Mouse (Mus musculus) natural killer cell, adult 2 months (primary cell): ENCODE results near the gene Wnt2.

Experiments used
- DNase-seq, 2 experiments: peaks; one replicate each; pipeline ENCODE4 v3.0.0; 2022; ENCODE audit warnings: low spot score in 2 of 2

Gene Wnt2

DNA sequence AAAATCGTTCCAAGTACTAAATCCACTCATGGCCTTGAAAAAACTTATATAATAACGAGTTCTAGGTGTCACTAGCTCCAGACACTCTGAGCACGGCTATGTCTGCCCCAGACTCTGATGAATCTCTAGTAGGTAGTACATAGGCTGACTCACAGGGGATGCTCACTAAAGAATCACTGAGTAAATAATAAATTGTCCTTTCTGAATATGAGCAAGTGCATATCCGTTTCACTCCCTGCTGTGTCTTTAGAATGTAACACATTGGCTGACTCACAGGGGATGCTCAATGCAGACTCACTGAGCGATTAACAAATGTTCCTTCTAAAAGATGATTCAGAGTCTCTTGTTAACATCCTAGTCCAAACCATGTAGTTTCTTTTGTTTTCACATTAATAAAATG lies 52.1 kb downstream of the Wnt2 start:
- no peak for DNase-seq

DNA sequence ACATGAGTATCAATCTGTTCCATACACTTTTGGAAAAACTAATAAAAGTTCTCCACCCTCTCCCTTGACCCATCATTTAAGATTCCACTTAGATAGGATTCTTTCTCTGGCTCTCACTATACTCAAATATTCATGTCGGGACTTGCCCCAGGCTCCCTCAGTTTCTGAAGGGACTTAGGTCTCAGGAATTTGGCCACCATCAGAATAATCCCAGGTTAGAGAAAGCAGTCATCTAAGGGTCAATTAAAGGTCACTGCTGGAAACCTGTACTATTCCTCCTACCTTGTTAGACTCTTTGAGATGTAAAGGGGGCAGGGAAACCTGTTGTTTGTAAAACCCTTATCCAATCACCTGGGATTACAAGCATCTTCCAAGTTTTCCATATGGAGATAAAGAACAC lies 53.2 kb downstream of the Wnt2 start:
- DNase-seq, result no peak

DNA sequence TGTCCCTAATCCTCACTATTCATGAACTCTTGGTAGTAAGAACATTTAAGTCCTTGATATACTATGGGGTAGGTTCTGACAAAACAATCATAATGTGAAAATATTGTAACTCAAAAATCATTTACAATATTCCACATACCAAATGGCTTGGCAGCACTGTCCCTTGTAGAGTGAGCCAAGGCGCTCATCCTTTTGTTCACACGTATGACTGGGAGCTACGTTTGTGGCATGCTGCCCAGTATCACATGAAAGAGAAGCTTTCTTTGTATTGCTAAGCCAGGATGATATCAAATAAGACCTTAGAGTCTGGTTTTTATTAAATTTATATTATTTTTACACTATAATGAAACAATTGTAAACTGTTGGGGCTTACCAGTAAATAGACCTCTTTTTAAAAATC lies 56.0 kb downstream of the Wnt2 start:
- no peak for DNase-seq

DNA sequence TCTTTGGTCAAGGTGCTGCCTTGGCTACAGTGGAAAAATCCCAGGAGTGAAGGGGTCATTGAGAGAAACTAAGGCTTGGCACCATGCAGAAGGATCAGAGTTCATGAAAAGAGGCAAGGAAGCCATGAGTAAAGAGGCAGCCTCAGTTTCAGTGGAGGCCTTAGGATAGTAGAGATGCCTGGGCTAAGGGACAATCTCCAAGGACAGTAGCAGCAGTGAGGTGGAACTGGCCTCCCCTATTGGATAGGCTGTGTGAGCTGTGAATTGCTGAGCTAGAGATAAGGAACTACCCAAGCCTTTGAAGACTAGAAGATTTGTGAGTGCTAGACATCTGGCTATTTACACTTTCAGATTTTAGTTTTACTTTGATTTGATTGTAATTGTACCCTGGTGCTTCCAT lies 59.0 kb downstream of the Wnt2 start:
- no peak for DNase-seq

DNA sequence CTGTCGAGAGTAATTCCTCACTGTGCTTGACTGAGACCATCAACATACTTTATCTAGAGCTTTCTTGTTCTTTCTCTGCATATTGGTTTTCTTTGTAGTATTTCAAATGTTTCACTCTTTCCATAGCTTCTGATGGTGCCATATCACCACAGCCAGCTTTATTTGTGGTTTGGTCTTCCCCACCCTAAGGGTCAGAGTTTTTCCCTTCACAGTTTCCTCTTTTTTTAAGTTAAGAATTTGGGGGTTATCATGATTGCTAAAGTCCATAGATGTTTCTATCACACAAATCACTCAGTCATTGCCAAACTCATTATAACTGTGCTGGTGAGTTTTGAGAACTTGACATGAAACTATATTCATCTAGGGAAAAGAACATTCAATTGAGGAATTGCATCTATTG lies 60.6 kb downstream of the Wnt2 start:
- DNase-seq, result no peak

DNA sequence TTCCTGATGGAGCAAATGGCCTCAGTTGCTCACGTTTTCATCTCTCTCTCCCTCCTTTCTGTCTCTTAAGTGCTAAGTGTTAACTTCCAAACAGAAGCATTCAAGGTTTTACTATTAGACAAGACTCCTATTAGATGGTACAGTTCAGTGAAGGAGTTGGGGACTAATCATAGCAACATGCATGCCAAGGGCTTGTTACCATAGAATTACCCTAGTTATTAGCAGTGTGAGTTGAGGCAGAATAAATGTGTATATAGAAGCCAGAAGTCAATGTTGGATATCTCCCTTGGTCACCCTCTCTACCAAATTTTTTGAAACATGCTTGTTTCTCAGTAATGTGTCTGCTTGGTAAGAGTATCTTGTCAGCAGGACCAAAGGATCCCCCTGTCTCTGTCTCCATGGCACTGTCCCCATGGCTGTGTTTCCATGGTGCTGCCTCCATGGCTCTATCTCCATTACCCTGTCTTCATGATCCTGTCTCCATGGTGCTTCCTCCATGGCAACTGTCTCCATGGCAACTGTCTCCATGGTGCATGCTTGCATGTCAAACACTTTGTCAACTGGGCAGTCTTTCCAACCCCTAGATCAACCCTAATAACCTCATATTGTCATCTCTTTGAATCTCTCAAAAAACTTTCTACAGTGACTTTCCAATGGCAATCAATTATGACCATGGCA lies 61.8 kb downstream of the Wnt2 start:
- DNase-seq, result no peak

DNA sequence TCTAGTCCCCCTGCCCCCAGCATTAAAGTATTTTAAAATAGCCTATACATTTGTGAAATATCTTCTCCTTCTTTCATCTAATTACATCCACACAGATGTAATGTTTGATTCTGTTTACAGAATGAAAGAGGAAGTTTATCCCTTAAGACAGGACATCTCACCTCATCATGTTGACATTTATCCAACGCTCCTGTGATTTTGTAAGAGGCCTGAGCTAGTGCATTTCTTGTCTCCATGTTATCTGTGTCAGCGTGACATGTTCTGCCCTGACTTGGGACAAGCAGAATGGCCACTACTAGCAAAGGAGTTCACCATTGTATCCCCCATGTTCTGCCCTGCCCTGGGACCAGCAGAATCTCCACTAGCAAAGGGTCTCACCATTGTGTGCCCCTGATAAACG lies 66.9 kb downstream of the Wnt2 start:
- no peak for DNase-seq

DNA sequence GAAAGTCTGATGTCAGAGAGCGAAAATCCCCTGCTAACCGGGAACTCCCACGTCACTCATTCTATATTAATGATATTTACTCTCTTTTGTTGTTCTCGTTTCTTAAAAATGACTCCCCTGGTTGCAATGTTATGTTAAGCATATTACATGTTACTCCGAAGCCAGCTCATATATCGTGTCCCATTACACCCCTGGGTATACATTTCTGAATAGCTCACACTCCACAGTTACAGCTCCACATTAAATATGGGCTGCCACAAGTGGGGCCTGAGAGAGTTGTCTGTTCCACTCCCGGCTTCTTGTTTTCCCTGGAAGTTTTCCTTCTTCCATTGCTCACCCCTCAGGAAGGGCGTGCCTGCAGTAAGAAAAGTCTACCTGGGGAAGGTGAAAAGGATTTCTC lies 78.6 kb downstream of the Wnt2 start:
- no peak for DNase-seq

DNA sequence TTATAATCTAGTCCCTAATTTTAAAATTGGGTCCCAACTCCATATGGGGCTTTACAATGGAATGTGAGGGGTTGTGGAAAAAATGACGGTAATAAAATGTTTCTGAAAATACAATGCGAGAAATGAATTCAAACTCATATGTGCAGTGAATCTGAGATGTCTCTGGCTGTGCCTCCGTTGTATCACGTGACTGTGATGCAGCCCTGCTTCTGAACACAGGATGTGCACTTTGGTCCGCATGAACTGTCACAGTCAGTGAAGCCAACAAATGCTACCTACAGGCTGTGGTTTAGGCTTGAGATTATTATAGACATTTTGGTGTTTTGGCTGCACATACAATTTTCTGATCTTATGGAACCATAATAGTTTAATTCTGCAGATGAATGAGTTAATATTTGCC lies 81.3 kb downstream of the Wnt2 start:
- no peak for DNase-seq

DNA sequence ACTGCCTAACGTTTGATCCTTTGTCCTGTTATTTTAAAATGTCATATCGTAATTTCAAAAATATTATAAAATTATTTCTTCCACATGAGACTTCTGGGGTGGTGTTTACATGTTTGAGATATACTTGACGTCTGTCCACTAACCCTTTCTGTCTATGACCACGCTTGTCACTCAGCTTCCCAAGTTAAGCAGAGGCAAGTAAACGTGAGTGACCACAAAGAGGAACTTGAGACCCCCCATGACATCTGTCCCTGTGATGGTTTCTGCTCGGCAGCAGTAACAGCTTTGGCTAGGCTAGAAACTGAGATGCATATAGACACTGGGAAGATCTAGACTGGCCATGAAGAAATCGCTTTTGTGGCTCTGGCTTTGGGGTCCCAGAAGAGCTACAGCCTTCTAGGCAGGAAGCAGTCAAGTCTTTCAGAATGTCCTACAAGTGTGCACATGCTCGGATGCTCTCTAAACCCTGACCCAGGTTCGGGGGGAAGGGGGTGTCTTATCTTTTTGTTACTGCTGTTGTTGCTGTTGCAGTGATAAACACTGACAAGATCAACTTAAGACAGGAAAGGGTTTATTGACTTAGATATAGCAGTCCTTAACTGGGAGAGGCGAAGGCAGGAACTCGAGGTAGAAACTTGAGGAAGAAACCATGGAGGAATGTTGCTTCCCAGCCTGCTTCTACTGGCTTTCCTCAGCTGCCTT lies 83.1 kb downstream of the Wnt2 start:
- DNase-seq, result no peak

DNA sequence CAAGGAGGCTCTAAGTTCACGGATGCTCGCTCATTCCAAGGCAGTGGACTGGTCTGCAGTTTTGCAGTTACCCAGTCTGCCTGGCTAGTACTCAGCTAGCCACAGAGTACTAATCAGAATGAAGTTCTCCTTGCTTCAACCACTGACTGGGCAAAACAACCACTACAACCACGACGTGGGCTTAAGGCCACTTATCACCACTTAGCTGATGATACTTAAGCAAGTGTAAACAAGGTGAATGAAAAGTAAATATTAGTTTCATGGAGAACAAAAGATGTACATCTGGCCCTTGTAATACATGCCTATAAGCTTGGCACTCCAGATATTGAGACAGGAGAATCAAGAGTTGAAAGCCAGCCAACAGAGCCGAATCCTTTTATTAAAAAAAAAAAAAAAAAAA lies 83.9 kb downstream of the Wnt2 start:
- DNase-seq, result no peak

DNA sequence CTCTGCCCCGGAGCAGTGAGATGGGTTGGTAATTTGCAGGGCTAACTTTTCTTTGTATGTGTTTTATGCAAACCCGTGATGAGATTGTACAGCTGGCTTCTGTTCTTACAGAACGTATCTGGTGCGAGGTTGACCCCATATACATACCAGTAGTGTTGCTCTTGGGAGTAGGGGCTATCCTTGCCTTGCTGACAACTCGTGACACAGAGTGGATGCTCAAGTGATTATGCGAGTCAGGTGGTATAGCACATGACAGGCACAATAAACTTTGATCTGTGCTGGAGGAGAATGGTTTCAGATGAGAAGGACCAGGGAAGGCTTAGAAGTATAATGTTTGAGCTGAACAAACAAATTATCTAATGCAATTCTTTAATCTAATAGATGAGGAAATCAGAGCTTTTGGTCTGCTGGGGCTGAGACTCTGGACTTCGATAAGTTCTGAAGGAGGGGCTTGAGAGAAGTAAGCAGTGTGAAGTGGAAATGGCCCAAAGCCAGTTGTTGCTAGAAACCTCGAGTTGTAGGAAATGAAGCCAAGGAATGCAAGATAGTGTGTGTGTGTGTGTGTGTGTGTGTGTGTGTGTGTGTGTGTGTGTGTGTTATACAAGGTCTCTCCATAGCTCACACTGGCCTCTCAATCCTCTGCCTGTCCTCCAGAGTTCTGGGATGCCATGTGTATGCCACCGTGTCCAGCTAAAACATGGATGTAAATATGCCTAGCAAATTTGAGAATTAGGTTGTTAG lies 86.3 kb downstream of the Wnt2 start:
- DNase-seq, result no peak

DNA sequence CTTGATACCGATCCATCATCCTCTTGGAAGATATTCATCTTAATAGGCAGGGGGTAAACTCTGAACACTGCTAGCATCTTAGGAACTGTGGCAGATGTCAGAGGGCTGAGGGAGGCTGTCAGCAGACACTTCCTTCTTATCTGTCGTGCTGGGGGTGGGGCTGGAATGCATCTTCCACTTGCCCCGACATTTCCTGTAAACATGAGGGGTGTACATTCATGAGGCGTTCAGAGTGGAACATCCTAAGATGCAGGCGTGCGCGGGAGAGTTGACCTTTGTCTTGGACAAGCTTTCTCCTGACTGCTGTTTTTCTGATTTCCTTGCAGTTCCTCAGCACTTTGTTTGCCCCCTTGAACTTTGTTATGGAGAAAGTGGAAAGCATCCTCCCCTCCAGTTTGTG lies 88.0 kb downstream of the Wnt2 start:
- no peak for DNase-seq

DNA sequence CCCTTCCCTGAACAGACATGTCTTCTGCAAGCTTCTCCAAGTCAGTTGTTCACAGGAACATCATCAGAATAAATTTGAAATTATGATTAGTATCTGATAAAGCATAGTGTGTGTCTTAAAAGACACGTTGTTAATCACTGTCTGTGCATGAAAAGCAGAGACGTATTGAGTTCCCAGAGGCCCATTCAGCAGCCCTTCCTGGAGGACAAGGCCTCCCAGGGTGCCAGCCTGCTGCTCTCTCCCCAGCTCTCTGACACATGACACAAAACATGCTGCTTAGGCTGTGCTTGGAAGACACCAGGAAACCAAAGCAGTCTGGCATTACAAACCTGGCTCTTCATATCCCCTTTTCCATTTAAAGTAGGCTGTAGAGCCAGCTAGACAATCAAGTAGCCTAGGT lies 88.5 kb downstream of the Wnt2 start:
- no peak for DNase-seq
